Mouse (Mus musculus) heart, adult 2 months (tissue): ENCODE measurements around the gene Spata18. TPM values are rescaled to one million over a fixed set of nuclear protein-coding genes. Genes with fewer than 3 reads are reported as not detected.
A peak's percentile ranks its signal among the peaks of the same experiment; 100 is the strongest.

Experiments used
- DNase-seq, 2 experiments: peaks; one replicate each; pipeline ENCODE4 v3.0.0; 2021
- H3K27ac ChIP-seq: fragments of 200-600 bp; 2 replicates; pipeline ENCODE4 v1.8.1; 2022
- H3K27me3 ChIP-seq: fragments of 200-500 bp; 2 replicates; pipeline ENCODE4 v1.6.1; 2012; ENCODE audit warnings: mild to moderate bottlenecking, low read length, inconsistent platforms, mixed read lengths; ENCODE audit not compliant: control insufficient read depth, insufficient read depth
- H3K36me3 ChIP-seq: fragments of 200-500 bp; 2 replicates; pipeline ENCODE4 v1.6.1; 2012; ENCODE audit warnings: low read length, inconsistent platforms; ENCODE audit not compliant: control insufficient read depth, insufficient read depth
- H3K4me1 ChIP-seq: fragments of 200-500 bp; 2 replicates; pipeline ENCODE4 v1.6.1; 2011; ENCODE audit warnings: low read length; ENCODE audit not compliant: control insufficient read depth, insufficient read depth
- H3K4me3 ChIP-seq: fragments of 200-600 bp; 2 replicates; pipeline ENCODE4 v1.8.1; 2022
- H3K79me2 ChIP-seq: fragments of 200-500 bp; replicated peaks from 2 replicates; pipeline ENCODE4 v1.6.1; 2012; ENCODE audit warnings: mild to moderate bottlenecking, inconsistent platforms, low read length, moderate library complexity, mixed read lengths; ENCODE audit not compliant: control insufficient read depth, insufficient read depth
- H3K9ac ChIP-seq: fragments of 200-500 bp; 2 replicates; pipeline ENCODE4 v1.6.1; 2012; ENCODE audit warnings: low read depth, mild to moderate bottlenecking, control low read depth, inconsistent platforms, low read length, mixed read lengths
- CTCF ChIP-seq: fragments of 200-600 bp; IDR thresholded peaks from 2 replicates; pipeline ENCODE4 v1.8.1; 2022; ENCODE audit warnings: antibody characterized with exemption, mild to moderate bottlenecking, moderate library complexity
- EP300 ChIP-seq: fragments of 200-500 bp; IDR thresholded peaks from 2 replicates; pipeline ENCODE4 v1.6.1; 2011; ENCODE audit warnings: low read depth, low read length, control low read depth; ENCODE audit not compliant: insufficient read depth
- POLR2A ChIP-seq: fragments of 200-500 bp; IDR thresholded peaks from 2 replicates; pipeline ENCODE4 v1.6.1; 2011; ENCODE audit warnings: mild to moderate bottlenecking, low read depth, low read length, control low read depth; ENCODE audit not compliant: insufficient read depth
- WGBS: fragments of 180-500 bp; shearing (Covaris S2); methylation state at CpG from one replicate; pipeline ENCODE4 v1.1.7; 2018; 5-methylcytosine and 5-hydroxymethylcytosine counted together
- intact Hi-C: fragments of 180-260 bp; cut with DNase I; formaldehyde crosslinking; loops from one replicate; pipeline ENCODE4 v1.15.1; 2025
- long read RNA-seq: library from polyadenylated mRNA; stranded (forward); transcript quantifications from one replicate; pipeline ENCODE4 v2.0.0, GENCODE M21; 2021
- polyA plus RNA-seq: library from polyadenylated mRNA; depleted of rRNA; stranded (reverse); fragments of >200 nt; gene quantifications from 2 replicates; pipeline ENCODE4 v1.2.3, GENCODE M21; 2012; rRNA removed
- total RNA-seq, 2 experiments: library from RNA; stranded (reverse); gene quantifications; 2 replicates each; pipeline ENCODE4 v1.2.3; 2021

Spata18 gene
- total RNA-seq (under 1 TPM; 0.21 to 0.30 TPM), polyA plus RNA-seq (0.91 and 1.3 TPM in 2 replicates)
- long read RNA-seq, result 0 reads

DNA sequence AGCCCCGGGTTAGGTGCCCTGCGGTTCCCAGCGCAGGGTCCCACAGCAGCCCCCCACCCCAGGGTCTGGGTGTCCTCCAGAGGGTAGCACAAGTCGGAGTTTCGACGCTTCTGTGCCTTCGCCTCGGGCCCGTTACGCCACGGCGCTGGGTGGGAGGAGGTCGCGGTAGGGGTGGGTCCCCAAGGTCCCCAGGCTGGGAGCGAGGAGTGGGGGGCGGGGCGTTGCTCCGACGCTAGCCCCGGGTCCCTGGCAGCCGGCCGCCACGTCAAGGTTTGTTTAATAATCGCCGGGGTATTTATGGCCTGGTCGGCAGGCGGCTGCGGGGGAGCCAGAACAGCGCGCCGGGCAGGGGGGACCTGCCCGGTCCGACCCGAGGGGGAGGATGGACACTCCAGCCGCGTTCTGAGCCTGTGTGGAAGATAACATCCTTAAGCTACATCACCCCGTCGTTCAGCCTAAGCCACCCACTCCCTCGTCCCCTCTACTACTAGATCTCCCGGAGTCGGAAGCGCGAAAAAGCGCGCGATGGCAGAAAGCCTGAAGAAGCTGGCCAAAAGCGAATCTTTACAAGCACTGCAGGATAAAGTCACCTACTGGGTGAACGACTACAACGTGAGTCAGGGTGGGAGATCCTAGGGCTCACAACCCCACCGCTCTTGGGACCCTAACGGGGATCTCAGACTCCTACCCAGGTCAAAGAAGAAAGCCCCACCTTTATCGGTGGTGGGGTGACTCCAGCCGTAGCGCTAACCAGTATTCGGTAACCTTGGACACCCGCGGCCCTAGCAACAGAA, at the start of gene Spata18:
Gene Spata18, plus strand, starts transcription at position 319 of the 794 bp plus-strand sequence.
- Histone ChIP-seq H3K27ac (peak within 1 kb of the TSS; percentile 4; the same call in 1 of the 2 replicates), H3K4me1 (no peaks in the 10 kb centered on the region), H3K36me3 (peaks cover 3% of the 10 kb centered on the region; the same call in 1 of the 2 replicates), H3K9ac (peak within 1 kb of the TSS; percentile 39), H3K4me3 (peak within 1 kb of the TSS; percentile 57), H3K27me3 (peaks cover 6% of the 10 kb centered on the region), H3K79me2 (no peaks in the 10 kb centered on the region)
- peak; percentile 33 to 49 for DNase-seq
- 1% methylated on average over 57 of the region's 57 CpGs for WGBS
- TF ChIP-seq EP300, result no peak
- no peak for TF ChIP-seq CTCF
- no peak for TF ChIP-seq POLR2A
- intact Hi-C loops, result no loop called here

DNA sequence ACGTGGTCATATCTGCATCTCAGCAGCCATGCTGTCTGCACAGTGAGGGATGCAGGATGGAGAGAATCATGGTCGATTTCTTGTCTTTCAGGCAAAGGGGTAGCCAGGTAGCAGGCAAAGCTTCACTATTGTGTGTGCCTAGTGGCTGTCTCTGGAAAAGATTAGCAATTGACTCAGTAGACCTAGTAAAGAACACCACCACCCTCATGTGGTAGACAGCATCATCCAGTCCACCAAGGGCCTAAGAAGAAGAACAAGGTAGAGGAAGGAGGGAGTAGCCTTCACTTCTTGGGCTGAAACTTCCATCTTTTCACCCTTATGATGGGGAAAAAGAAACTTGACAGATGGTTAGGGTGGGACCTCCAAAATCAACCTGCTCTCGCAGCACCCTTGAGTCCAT, 48.3 kb upstream of the Spata18 start:
- no peaks in the 10 kb centered on the region for H3K36me3 ChIP-seq
- H3K4me3 ChIP-seq, result no peak overlapping the region
- 75% methylated on average over 3 of the region's 3 CpGs for WGBS
- H3K27me3 ChIP-seq, result no peaks in the 10 kb centered on the region
- H3K9ac ChIP-seq, result no peak overlapping the region
- no peak overlapping the region for H3K27ac ChIP-seq
- H3K4me1 ChIP-seq, result no peaks in the 10 kb centered on the region; the same call in 1 of the 2 replicates
- H3K79me2 ChIP-seq, result no peaks in the 10 kb centered on the region
- intact Hi-C loops, result no loop called here
- DNase-seq, result no peak
- 0 out of 2 replicates have a peak, but pooled peaks have one; percentile 17 for TF ChIP-seq CTCF
- no peak for TF ChIP-seq EP300

DNA sequence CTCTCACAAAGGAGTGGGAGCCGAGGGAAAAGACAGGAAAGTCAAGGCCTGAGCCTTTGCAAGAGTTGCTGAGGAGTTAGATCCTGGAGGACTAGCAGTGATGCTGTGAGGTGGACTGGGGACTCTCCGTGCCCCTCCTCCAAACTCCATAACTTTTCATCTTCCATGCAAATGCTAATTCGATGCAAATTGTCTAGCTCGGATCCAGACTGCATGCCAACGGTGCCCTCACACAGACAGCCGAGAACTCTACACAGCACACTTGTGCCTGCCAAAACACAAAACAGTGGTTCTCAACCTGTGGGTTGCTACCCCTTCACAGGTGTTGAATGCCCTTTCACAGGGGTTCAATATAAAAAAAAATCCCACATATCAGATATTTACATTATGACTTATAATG, 46.6 kb upstream of the Spata18 start:
- Histone ChIP-seq H3K36me3 (no peaks in the 10 kb centered on the region), H3K27me3 (no peaks in the 10 kb centered on the region), H3K9ac (no peak overlapping the region), H3K27ac (no peak overlapping the region), H3K4me3 (no peak overlapping the region), H3K79me2 (no peaks in the 10 kb centered on the region), H3K4me1 (no peaks in the 10 kb centered on the region)
- no peak for DNase-seq
- TF ChIP-seq EP300, result no peak
- TF ChIP-seq CTCF, result no peak
- no peak for TF ChIP-seq POLR2A
- intact Hi-C loops, result no loop called here
- WGBS, result 89% methylated on average over 6 of the region's 6 CpGs

DNA sequence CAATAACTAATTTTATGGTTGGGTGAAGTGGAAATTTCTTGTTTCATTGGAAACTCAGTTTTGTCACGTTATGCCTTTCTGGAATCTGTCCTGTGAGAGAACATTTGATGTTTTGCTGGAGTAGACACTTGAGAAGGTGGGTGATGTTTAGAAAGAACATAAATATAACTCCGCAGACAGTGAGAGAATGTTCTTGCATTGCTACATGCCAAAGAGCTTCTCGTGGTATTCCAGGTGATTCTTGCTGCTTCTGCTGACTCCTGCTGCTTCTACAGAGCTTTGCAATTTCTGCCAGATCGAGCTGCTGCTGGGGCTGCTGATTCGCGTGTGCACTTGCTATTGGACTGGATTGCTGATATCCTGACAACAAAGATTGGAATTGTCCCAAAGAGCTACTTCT, 46.2 kb upstream of the Spata18 start:
- Histone ChIP-seq H3K27me3 (no peaks in the 10 kb centered on the region), H3K4me3 (no peak overlapping the region), H3K4me1 (no peaks in the 10 kb centered on the region), H3K36me3 (no peaks in the 10 kb centered on the region), H3K79me2 (no peaks in the 10 kb centered on the region), H3K9ac (no peak overlapping the region), H3K27ac (no peak overlapping the region)
- no peak for TF ChIP-seq CTCF
- TF ChIP-seq POLR2A, result no peak
- TF ChIP-seq EP300, result no peak
- 80% methylated on average over 6 of the region's 6 CpGs for WGBS
- intact Hi-C loops, result no loop called here
- DNase-seq, result no peak

DNA sequence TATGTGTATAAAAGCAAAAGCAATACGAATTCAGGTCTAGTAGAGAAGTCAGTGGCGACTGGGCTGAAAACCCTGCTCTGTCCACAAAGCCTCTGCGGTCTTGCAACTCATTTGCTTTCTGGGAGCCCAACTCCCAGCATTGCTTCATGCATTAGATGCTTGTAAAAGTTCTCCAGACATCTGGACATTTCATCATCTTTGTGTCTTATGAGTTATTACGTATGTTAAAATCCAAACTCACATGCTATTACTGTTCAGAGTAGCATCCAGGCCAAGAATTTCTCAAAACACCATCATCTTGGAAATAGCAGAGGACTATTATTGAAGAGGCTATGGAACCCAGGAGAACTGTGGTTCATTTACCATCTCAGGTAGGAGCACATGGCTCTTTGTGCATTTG, 40.1 kb upstream of the Spata18 start:
- no peak for TF ChIP-seq POLR2A
- TF ChIP-seq CTCF, result no peak
- no peak for TF ChIP-seq EP300
- intact Hi-C loops, result no loop called here
- no peak overlapping the region for H3K27ac ChIP-seq
- H3K79me2 ChIP-seq, result no peaks in the 10 kb centered on the region
- H3K36me3 ChIP-seq, result no peaks in the 10 kb centered on the region
- H3K4me1 ChIP-seq, result no peaks in the 10 kb centered on the region
- H3K27me3 ChIP-seq, result no peaks in the 10 kb centered on the region
- WGBS, result 93% methylated on average over 4 of the region's 4 CpGs
- DNase-seq, result no peak
- H3K4me3 ChIP-seq, result no peak overlapping the region
- H3K9ac ChIP-seq, result no peak overlapping the region

DNA sequence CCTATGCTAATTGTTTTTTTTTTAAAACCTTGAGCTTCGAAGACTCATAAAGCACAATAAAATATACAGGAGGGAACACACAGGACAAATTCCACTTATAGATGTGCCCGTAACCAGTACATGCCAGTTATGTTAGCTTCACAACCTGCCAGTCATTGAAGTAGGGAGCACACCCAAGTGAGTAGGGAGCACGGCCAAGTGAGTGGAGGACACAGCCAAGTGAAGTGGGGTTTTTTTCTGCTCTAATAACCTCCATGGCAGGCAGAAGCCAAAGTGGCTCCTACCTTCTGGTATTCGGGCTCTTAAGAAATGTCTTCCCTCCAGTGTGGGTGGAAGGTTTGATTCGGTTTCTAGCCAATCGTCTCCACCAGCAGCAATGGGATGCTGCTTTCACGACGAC, 37.9 kb upstream of the Spata18 start:
- Histone ChIP-seq H3K27me3 (no peaks in the 10 kb centered on the region), H3K9ac (no peak overlapping the region), H3K4me1 (no peaks in the 10 kb centered on the region), H3K79me2 (no peaks in the 10 kb centered on the region), H3K4me3 (no peak overlapping the region), H3K27ac (no peak overlapping the region), H3K36me3 (no peaks in the 10 kb centered on the region)
- TF ChIP-seq EP300, result no peak
- no peak for TF ChIP-seq CTCF
- no peak for TF ChIP-seq POLR2A
- DNase-seq, result no peak
- 89% methylated on average over 8 of the region's 8 CpGs for WGBS
- intact Hi-C loops, result no loop called here
